Mouse (Mus musculus) monocyte, adult 5-6 weeks (primary cell): ENCODE measurements around the gene Sypl. TPM values are rescaled to one million over a fixed set of nuclear protein-coding genes. Genes with fewer than 3 reads are reported as not detected.

Experiments
- ATAC-seq: fragments of 153-309, 156-312 bp; replicated peaks from 2 replicates; pipeline ENCODE4 v1.8.0; 2017; ENCODE audit warnings: mild to moderate bottlenecking; ENCODE audit not compliant: low TSS enrichment, insufficient number of reproducible peaks, severe bottlenecking, poor library complexity, low FRiP score
- total RNA-seq: library from RNA; stranded (forward); fragments of 200-1000, 200-491, 200-594 nt; gene quantifications from 3 replicates; pipeline ENCODE4 v1.2.3, GENCODE M21; 2017

Gene Sypl
- total RNA-seq, 1 experiment from 2014 or later, result 58.3 TPM

DNA sequence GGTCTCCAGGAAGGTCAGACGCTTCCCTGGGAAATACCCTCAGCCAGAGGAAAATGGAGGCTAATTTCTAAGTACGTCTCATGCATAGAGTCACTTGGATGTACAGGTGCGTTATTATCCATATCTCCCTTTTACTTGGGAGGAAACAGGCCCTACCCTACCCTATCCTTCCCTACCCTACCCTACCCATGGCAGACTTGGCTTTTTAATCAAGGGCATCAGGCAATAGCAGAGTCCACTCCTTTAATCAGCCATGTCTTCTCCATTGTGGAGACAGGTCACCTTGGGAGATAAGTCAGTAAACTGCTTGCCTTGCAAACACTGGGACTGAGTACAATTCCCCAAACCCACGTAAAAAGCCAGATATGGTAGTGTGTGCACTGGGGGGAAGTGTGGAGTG, 68.1 kb downstream of the Sypl start:
- ATAC-seq, result no peak

DNA sequence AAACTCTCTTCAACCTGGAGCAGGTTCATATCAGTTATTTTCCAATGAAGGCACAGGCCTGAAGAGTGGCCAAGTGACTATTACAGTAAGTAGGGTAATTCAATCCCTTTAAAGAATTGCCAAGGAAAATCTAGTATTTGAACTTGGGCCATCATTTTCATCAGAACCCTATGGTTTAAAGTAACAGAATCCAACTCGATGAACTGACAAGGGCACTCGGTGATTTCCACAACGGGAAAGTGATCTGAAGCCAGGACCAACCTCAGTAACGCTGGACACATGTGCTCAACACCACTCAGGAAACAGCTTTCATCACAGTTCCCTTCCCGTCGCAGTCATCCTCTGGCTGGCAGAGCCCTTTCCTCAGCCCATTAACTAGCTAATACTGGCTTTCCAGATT, 70.8 kb downstream of the Sypl start:
- ATAC-seq, result no peak

DNA sequence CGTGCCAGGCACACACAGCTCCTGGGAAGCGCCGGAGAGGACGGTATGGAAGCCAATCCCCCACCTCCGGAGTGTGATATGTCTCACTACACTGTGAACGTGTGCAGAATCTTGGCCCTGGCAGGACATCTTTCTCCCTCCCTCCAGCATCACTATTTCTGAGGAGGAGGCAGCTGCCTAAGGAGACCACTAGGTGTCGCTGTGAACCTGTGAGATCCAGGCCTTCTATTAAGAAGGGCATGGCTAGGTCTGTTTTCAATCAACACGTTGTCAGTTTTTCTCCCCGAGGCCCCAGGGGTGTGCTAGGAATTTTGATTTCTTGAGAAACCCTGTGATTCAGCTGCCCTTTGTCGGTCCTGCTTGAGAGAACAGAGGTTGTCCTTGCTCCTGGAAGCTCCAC, 73.4 kb downstream of the Sypl start:
- ATAC-seq, result peak; percentile 85

DNA sequence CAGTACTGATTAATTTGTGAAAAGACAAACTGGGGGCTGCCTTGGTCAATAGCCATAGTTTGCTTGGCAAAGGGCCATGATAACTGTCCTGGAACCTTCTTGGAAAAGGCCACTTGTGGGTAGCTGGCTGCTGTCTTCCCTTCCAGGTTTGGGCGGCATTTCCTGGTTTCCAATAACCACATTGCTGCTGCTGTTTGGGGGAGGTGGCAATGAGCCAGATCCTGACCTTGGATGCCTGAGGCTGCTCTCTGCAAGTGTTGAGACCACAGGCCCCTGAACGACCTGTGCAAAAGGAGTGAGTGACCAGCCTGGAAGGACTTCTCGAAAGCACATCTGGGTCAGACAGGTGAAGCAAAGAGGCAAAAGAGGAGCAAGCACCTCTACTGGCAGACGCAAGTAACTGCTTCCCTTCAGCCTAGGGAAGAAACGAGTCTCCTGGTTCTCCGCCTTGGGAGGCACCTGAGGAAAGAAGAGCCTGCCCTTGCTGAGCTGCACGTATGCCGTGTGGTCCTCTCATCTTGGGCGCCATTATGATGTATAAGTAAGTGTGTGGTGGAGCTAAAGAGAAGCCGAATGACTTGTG, 74.5 kb downstream of the Sypl start:
- no peak for ATAC-seq

DNA sequence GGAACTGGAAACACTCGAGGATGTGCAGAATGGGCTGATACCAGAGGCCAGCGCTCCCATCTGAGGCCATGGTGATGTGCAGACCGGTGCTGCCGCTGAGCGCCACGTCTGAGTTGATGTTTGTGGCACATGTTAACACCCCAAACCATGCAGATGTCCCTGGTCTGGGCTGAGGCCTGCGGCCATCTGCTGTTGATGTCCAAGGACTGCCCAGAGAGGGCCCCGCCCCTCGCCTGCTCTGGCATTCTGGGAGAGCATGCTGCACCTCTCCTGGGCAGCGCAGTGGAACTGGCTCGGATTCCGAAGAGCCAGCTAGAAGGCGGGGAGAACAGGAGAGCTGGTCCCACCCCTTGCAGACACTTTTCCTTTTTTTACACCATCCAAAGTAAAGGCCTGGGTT, 75.0 kb downstream of the Sypl start:
- ATAC-seq, result no peak

Other genes starting within 250 kb of the Sypl start
- gene Nampt, start 134.3 kb upstream of the Sypl start, total RNA-seq, result 32.6 to 76.0 TPM (median 65.6 TPM) in 3 replicates
- 0.10 TPM in 1 of 3 replicates, not detected in the others for gene Cdhr3, start 139.0 kb downstream of the Sypl start, total RNA-seq
- gene Atxn7l1, start 193.8 kb downstream of the Sypl start, total RNA-seq, result 46.2 to 73.7 TPM (median 53.1 TPM) in 3 replicates